Mouse (Mus musculus) activated CD4-positive, CD25-positive, alpha-beta regulatory T cell (primary cell): ENCODE results near the gene Mlh1. TPM values are rescaled to one million over a fixed set of nuclear protein-coding genes. Genes with fewer than 3 reads are reported as not detected.

Source experiments
- polyA plus RNA-seq, 2 experiments: library from polyadenylated mRNA; unstranded; fragments of 100-300 nt; shearing (Covaris generic); gene quantifications; one replicate each; pipeline ENCODE4 v1.2.1; 2017

Gene Mlh1
- 10 to 100 TPM; 28.1 to 38.5 TPM for polyA plus RNA-seq

DNA sequence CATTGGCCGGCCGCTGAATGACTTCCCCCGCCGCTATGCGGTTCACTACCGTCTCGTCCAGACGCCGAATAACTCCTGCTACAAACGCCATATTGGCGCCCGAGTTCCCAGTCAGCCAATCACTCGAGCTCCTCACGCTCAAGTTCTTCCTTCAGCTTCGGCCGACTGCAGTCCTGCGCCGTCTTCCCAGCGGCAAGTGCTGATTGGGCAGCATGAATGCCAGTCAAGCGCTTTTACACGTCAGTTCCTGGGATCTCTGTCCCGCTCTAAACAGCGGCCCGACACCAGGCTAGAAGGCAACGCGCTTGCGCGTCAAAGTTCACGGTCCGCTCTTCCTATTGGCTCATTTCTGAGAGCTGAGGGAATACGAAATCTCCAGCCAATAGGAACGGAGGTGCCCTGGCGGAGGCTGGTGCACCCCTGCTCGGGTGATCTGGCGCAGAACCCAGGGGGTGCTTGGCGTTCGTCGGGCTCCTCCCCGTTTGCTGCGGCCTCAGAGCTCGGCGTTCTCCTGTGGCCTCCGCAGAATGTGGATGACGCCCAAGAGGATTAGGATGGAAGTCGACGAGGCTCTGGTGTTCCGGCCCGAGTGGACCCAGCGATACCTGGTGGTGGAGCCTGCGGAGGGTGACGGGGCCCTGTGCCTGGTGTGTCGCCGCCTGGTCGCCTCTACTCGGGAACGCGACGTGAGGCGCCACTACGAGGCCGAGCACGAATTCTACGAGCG, at the start of gene Mlh1, which contains the start of gene Epm2aip1:
Gene Mlh1, minus strand, starts transcription at position 358 of the 727 bp plus-strand sequence.
Gene Epm2aip1, plus strand, starts transcription at position 496 of the 727 bp plus-strand sequence.

DNA sequence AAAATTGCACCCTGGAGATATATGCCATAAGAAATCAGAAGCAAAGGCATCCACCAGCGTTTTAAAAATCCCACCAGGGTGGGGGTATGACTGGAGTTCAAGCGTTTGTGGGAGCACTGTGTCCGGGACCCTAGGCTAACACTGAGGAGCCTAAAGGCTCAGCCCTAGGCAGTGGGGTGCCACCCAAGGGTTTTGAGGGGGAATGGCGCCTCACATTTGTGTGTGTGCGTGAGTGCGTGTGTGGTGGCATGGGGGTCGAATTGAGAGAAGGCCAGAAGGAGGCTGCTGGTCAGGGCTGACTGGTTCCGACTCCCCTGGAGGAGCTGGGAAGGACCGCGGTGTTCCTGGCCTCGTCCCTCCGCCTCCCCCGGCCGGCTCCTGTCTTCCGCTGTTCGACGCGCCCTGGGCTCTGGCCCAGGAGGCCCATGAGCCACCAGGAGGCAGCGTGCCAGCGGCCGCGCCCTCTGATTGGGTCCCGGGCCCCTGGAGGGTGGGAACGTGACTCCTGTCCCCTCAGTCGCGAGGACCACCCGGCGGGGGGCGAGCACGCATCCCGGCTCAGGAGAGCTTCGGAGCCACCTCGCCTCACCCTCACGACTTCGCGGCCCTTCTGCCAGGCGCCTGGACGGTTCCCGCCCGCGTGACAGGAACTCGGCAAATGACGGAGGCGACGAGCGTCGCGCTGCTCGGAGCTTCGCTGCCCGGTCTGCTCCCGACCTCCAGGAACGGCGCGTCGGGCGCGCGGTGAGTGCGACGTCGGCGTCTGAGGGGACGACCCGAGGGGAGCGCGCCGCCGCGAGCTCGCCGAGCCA, 39.6 kb upstream of the Mlh1 start, which contains the start of gene Trank1:
Gene Trank1, plus strand, starts transcription at position 709 of the 812 bp plus-strand sequence.

Other genes with a start within 250 kb of the Mlh1 start
- 10 to 100 TPM in 1 of 2 experiments, 1 to 10 TPM in 1; 6.4 to 28.2 TPM for gene Ccrl2, start 214.3 kb downstream of the Mlh1 start, polyA plus RNA-seq
- gene Lrrfip2, start 154.2 kb downstream of the Mlh1 start, polyA plus RNA-seq = 10 to 100 TPM; 31.1 to 32.0 TPM
- gene Epm2aip1, start 138 bp upstream of the Mlh1 start, polyA plus RNA-seq = 10 to 100 TPM; 14.5 to 15.1 TPM
- under 1 TPM in 1 of 2 experiments, not detected in 1; 0.64 TPM for gene Trank1, start 39.9 kb upstream of the Mlh1 start, polyA plus RNA-seq
- gene Dclk3, start 167.3 kb upstream of the Mlh1 start, polyA plus RNA-seq = not detected